Mouse (Mus musculus) E14TG2a.4 (cell line): ENCODE results near the gene Pipox.

Source experiments
- H3K27me3 ChIP-seq: 2 replicates; pipeline ENCODE4 v1.6.1; 2014; ENCODE audit warnings: low read length, control low read depth; ENCODE audit not compliant: insufficient read depth
- H3K36me3 ChIP-seq: 2 replicates; pipeline ENCODE4 v1.6.1; 2014; ENCODE audit warnings: low read length, control low read depth; ENCODE audit not compliant: insufficient read depth
- H3K4me1 ChIP-seq: replicated peaks from 2 replicates; pipeline ENCODE4 v1.6.1; 2014; ENCODE audit warnings: low read depth, low read length, control low read depth
- H3K4me3 ChIP-seq: replicated peaks from 2 replicates; pipeline ENCODE4 v1.5.1; 2014; ENCODE audit warnings: mild to moderate bottlenecking, low read length
- H3K9me3 ChIP-seq: 2 replicates; pipeline ENCODE4 v1.6.1; 2014; ENCODE audit warnings: low read length, control low read depth
- CTCF ChIP-seq: conservative IDR thresholded peaks from 2 replicates; pipeline ENCODE4 v1.5.1; 2014; ENCODE audit warnings: low read length
- NANOG ChIP-seq: IDR thresholded peaks from 2 replicates; pipeline ENCODE4 v1.6.1; 2014; ENCODE audit warnings: borderline replicate concordance, low read length, mixed read lengths
- POU5F1 ChIP-seq: IDR thresholded peaks from 2 replicates; pipeline ENCODE4 v1.6.1; 2014; ENCODE audit warnings: low read length, borderline replicate concordance

The Pipox gene

GRCm38 (mm10) chr11:77892883-77893282, 1.0 kb downstream of the Pipox start:
- H3K4me1 ChIP-seq: peaks cover 95% of the 10 kb centered on the region
- TF ChIP-seq NANOG (no peak), CTCF (no peak), POU5F1 (no peak)
- H3K36me3 ChIP-seq: peaks cover 38% of the 10 kb centered on the region
- H3K9me3 ChIP-seq: no peaks in the 10 kb centered on the region
- H3K27me3 ChIP-seq: no peaks in the 10 kb centered on the region
- H3K4me3 ChIP-seq: peak overlapping the region; percentile 83

GRCm38 (mm10) chr11:77890648-77891258, 3.1 kb downstream of the Pipox start:
- peaks cover 95% of the 10 kb centered on the region for H3K4me1 ChIP-seq
- no peaks in the 10 kb centered on the region for H3K9me3 ChIP-seq
- H3K27me3 ChIP-seq: no peaks in the 10 kb centered on the region
- H3K36me3 ChIP-seq: peaks cover 60% of the 10 kb centered on the region
- peak overlapping the region; percentile 60 for H3K4me3 ChIP-seq
- no peak for TF ChIP-seq POU5F1
- no peak for TF ChIP-seq CTCF
- TF ChIP-seq NANOG: peak; percentile 66; the same call in 1 of the 2 replicates

- Histone ChIP-seq H3K27me3 (no peaks in the 10 kb centered on the region), H3K9me3 (no peaks in the 10 kb centered on the region), H3K4me3 (no peak overlapping the region), H3K4me1 (peaks cover 95% of the 10 kb centered on the region), H3K36me3 (peaks cover 63% of the 10 kb centered on the region)
- TF ChIP-seq POU5F1 (no peak), CTCF (no peak), NANOG (no peak)
Measured at GRCm38 (mm10) chr11:77889484-77889883, 4.4 kb downstream of the Pipox start.

GRCm38 (mm10) chr11:77888846-77889245, 5.0 kb downstream of the Pipox start:
- TF ChIP-seq NANOG (no peak), CTCF (no peak), POU5F1 (no peak)
- Histone ChIP-seq H3K4me3 (peak overlapping the region; percentile 23; the same call in 1 of the 2 replicates), H3K4me1 (peaks cover 95% of the 10 kb centered on the region), H3K27me3 (no peaks in the 10 kb centered on the region), H3K9me3 (no peaks in the 10 kb centered on the region), H3K36me3 (peaks cover 63% of the 10 kb centered on the region)

DNA sequence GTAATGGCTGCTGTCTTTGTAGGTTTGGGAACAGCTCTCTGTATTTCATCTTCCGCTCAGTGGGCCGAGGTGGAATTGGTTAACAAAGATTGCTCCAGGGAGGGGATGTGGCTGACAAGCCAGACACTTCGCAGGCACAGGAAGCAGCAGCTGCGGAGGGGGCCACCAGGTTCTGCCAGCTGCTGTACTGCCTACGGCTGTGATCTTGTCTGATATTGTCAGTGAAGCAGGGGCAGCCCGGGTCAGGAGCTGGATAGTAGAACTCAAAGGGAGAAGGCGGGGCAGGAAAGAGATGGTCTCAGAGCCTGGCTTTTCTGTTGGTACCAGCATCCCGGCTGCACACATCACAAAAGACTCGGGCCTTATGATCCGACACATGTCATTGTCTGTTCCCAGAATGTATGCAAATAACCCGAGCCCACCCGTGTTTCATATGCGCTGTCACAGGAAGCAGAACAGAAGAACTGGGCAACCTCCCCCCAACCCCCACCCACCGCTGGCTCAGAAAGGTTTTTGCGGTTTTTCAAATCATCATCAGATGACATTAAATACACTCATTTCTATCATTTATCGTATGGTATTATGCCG, 6.4 kb downstream of the Pipox start:
- Histone ChIP-seq H3K36me3 (peaks cover 70% of the 10 kb centered on the region), H3K27me3 (no peaks in the 10 kb centered on the region), H3K4me1 (peaks cover 97% of the 10 kb centered on the region), H3K4me3 (peak overlapping the region; percentile 77), H3K9me3 (no peaks in the 10 kb centered on the region)
- TF ChIP-seq POU5F1 (no peak), CTCF (no peak), NANOG (no peak)

GRCm38 (mm10) chr11:77885246-77885575, 8.7 kb downstream of the Pipox start:
- no peaks in the 10 kb centered on the region for H3K27me3 ChIP-seq
- H3K36me3 ChIP-seq: peaks cover 74% of the 10 kb centered on the region
- H3K4me3 ChIP-seq: peak overlapping the region; percentile 77
- peaks cover 95% of the 10 kb centered on the region for H3K4me1 ChIP-seq
- TF ChIP-seq POU5F1 (no peak), NANOG (no peak), CTCF (no peak)
- no peaks in the 10 kb centered on the region for H3K9me3 ChIP-seq

- peaks cover 73% of the 10 kb centered on the region for H3K36me3 ChIP-seq
Measured at GRCm38 (mm10) chr11:77884524-77885245, 9.2 kb downstream of the Pipox start.

DNA sequence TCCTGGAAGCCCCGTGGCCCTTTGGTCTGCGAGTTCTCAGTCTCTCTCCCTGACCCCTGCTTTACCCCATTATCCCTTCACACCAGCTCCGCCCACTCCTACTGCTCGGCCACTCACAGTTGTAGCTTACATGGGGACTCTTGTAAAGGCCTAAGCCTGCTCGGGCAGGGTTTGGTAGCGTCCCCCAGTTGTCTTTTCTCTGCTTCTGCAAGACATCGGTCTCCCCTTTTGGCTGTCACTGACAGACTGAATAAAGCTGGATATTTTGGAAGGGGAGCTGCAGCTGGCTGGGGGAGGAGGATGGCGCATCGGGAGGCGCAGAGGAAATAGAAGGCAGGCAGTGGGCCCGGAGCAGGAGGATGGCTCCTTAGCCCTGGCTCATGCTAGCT, 17.1 kb downstream of the Pipox start:
- Histone ChIP-seq H3K4me3 (peak overlapping the region; percentile 68), H3K4me1 (peaks cover 76% of the 10 kb centered on the region), H3K36me3 (peaks cover 17% of the 10 kb centered on the region), H3K9me3 (no peaks in the 10 kb centered on the region), H3K27me3 (0 out of 2 replicates have a peak, but pooled peaks cover 3% of the 10 kb centered on the region)
- no peak for TF ChIP-seq NANOG
- TF ChIP-seq CTCF: no peak
- TF ChIP-seq POU5F1: no peak

More at GRCm38 (mm10) chr11:77884524-77885245, 9.2 kb downstream of the Pipox start:
- Histone ChIP-seq H3K27me3 (no peaks in the 10 kb centered on the region), H3K9me3 (no peaks in the 10 kb centered on the region), H3K4me3 (peak overlapping the region; percentile 77), H3K4me1 (peaks cover 96% of the 10 kb centered on the region)
- TF ChIP-seq NANOG (peak; percentile 37; the same call in 1 of the 2 replicates), CTCF (no peak)
